Mouse (Mus musculus) forebrain, embryonic 11.5 days (tissue): ENCODE results near the gene Wrap53. TPM values are rescaled to one million over a fixed set of nuclear protein-coding genes. Genes with fewer than 3 reads are reported as not detected.
"Not testable (repeated sequence)": the region's sequence is repeated elsewhere in the genome, so short reads cannot be mapped to it uniquely, and the experiment has no call there.

Experiments used
- ATAC-seq: fragments of 200-750 bp; cut with Nextera tagmentation; replicated peaks from 2 replicates; pipeline ENCODE4 v1.8.0; 2017; ENCODE audit warnings: moderate TSS enrichment; ENCODE audit not compliant: low FRiP score
- DNase-seq: peaks from one replicate; pipeline ENCODE4 v3.0.0-alpha.2; 2017; ENCODE audit warnings: low spot score
- H3K27ac ChIP-seq: fragments of 300-500 bp; sonication (generic); 2 replicates; pipeline ENCODE4 v1.5.1; 2014; ENCODE audit warnings: low read depth, low read length
- H3K27me3 ChIP-seq: fragments of 300-500 bp; sonication (generic); 2 replicates; pipeline ENCODE4 v1.6.1; 2014; ENCODE audit warnings: mild to moderate bottlenecking, low read length, mixed read lengths; ENCODE audit not compliant: control insufficient read depth, insufficient read depth
- H3K36me3 ChIP-seq: fragments of 300-500 bp; sonication (generic); 2 replicates; pipeline ENCODE4 v1.6.1; 2014; ENCODE audit warnings: mild to moderate bottlenecking, low read length, moderate library complexity, mixed read lengths; ENCODE audit not compliant: control insufficient read depth, insufficient read depth
- H3K4me1 ChIP-seq: fragments of 300-500 bp; sonication (generic); replicated peaks from 2 replicates; pipeline ENCODE4 v1.6.1; 2014; ENCODE audit warnings: low read length, mixed read lengths; ENCODE audit not compliant: control insufficient read depth, insufficient read depth
- H3K4me2 ChIP-seq: fragments of 300-500 bp; sonication (generic); 2 replicates; pipeline ENCODE4 v1.6.1; 2014; ENCODE audit warnings: low read depth, mild to moderate bottlenecking, low read length, moderate library complexity, mixed read lengths; ENCODE audit not compliant: severe bottlenecking
- H3K4me3 ChIP-seq: fragments of 300-500 bp; sonication (generic); 2 replicates; pipeline ENCODE4 v1.5.1; 2014; ENCODE audit warnings: low read depth, low read length
- H3K9ac ChIP-seq: fragments of 300-500 bp; sonication (generic); 2 replicates; pipeline ENCODE4 v1.6.1; 2014; ENCODE audit warnings: low read length
- H3K9me3 ChIP-seq: fragments of 300-500 bp; sonication (generic); 2 replicates; pipeline ENCODE4 v1.6.1; 2016; ENCODE audit warnings: low read length, mixed read lengths; ENCODE audit not compliant: control insufficient read depth
- whole genome bisulfite sequencing: fragments of 180-500 bp; shearing (Covaris S2); extraction: QIAGEN DNeasy Blood & Tissue Kit; methylation state at CpG from one replicate; pipeline ENCODE4 v1.1.7; 2014; 5-methylcytosine and 5-hydroxymethylcytosine counted together
- polyA plus RNA-seq: library from polyadenylated mRNA; unstranded; fragments of >200 nt; fragmentation: Nextera tagmentation; extraction: Ambion mirVana; gene quantifications from 2 replicates; pipeline ENCODE4 v1.2.1, GENCODE M21; 2014

Wrap53 gene
- polyA plus RNA-seq, 1 experiment from 2014 or later: 39.3 TPM

- H3K27ac ChIP-seq: no peak within 1 kb of the TSS
- H3K4me3 ChIP-seq: no peak within 1 kb of the TSS
- ATAC-seq (no peak), DNase-seq (no peak)
- 63% methylated on average over 5 of the region's 5 CpGs for WGBS
- H3K9me3 ChIP-seq: no peaks in the 10 kb centered on the region
- H3K27me3 ChIP-seq: no peaks in the 10 kb centered on the region
- H3K9ac ChIP-seq: no peak within 1 kb of the TSS
- H3K4me1 ChIP-seq: peaks cover 5% of the 10 kb centered on the region
- H3K4me2 ChIP-seq: no peak within 1 kb of the TSS
- H3K36me3 ChIP-seq: no peaks in the 10 kb centered on the region
Measured at GRCm38 (mm10) chr11:69617805-69618204, 37.8 kb upstream of the Wrap53 start, which contains the start of gene Shbg. Shbg (minus strand) TSS chr11:69617905.

- Histone ChIP-seq H3K4me2 (no peak overlapping the region), H3K4me1 (peaks cover 3% of the 10 kb centered on the region), H3K36me3 (no peaks in the 10 kb centered on the region), H3K9ac (no peak overlapping the region), H3K9me3 (no peaks in the 10 kb centered on the region), H3K27ac (no peak overlapping the region), H3K4me3 (no peak overlapping the region), H3K27me3 (no peaks in the 10 kb centered on the region)
- 47% methylated on average over 10 of the region's 10 CpGs for WGBS
- no peak for DNase-seq
- no peak for ATAC-seq
Measured at GRCm38 (mm10) chr11:69616781-69617180, 36.7 kb upstream of the Wrap53 start.

- H3K4me3 ChIP-seq, H3K27ac ChIP-seq, ATAC-seq, H3K36me3 ChIP-seq, H3K4me1 ChIP-seq, H3K27me3 ChIP-seq, H3K9me3 ChIP-seq, H3K9ac ChIP-seq, H3K4me2 ChIP-seq, DNase-seq: not testable (repeated sequence)
- WGBS: 52% methylated on average over 11 of the region's 11 CpGs
Measured at GRCm38 (mm10) chr11:69614257-69614588, 34.2 kb upstream of the Wrap53 start.

- no peaks in the 10 kb centered on the region for H3K9me3 ChIP-seq
- no peaks in the 10 kb centered on the region for H3K36me3 ChIP-seq
- H3K9ac ChIP-seq: peak overlapping the region; percentile 30; the same call in 1 of the 2 replicates
- 5% methylated on average over 18 of the region's 19 CpGs for WGBS
- DNase-seq: peak; percentile 90
- ATAC-seq: no peak
- no peaks in the 10 kb centered on the region for H3K27me3 ChIP-seq
- H3K4me2 ChIP-seq: peak overlapping the region; percentile 28; the same call in 1 of the 2 replicates
- no peaks in the 10 kb centered on the region for H3K4me1 ChIP-seq
- no peak overlapping the region for H3K4me3 ChIP-seq
- H3K27ac ChIP-seq: no peak overlapping the region
Measured at GRCm38 (mm10) chr11:69613553-69614256, 33.6 kb upstream of the Wrap53 start.

- Histone ChIP-seq H3K36me3 (no peaks in the 10 kb centered on the region), H3K4me3 (no peak overlapping the region), H3K4me1 (peaks cover 4% of the 10 kb centered on the region; the same call in 1 of the 2 replicates), H3K9ac (no peak overlapping the region), H3K27me3 (no peaks in the 10 kb centered on the region), H3K4me2 (no peak overlapping the region), H3K9me3 (no peaks in the 10 kb centered on the region), H3K27ac (no peak overlapping the region)
- 65% methylated on average over 4 of the region's 4 CpGs for WGBS
- DNase-seq (no peak), ATAC-seq (no peak)
Measured at GRCm38 (mm10) chr11:69610899-69611298, 30.8 kb upstream of the Wrap53 start.

GRCm38 (mm10) chr11:69609416-69609815, 29.4 kb upstream of the Wrap53 start:
- DNase-seq: no peak

GRCm38 (mm10) chr11:69608525-69608924, 28.5 kb upstream of the Wrap53 start:
- no peak overlapping the region for H3K4me3 ChIP-seq
- no peak overlapping the region for H3K4me2 ChIP-seq
- no peaks in the 10 kb centered on the region for H3K36me3 ChIP-seq
- peaks cover 7% of the 10 kb centered on the region; the same call in 1 of the 2 replicates for H3K4me1 ChIP-seq
- ATAC-seq (no peak), DNase-seq (no peak)
- H3K27me3 ChIP-seq: peaks cover 8% of the 10 kb centered on the region
- H3K9ac ChIP-seq: no peak overlapping the region
- no peak overlapping the region for H3K27ac ChIP-seq
- whole genome bisulfite sequencing: 82% methylated on average over 3 of the region's 3 CpGs
- H3K9me3 ChIP-seq: no peaks in the 10 kb centered on the region

More at GRCm38 (mm10) chr11:69609416-69609815, 29.4 kb upstream of the Wrap53 start:
- 64% methylated on average over 7 of the region's 7 CpGs for WGBS
- no peak for ATAC-seq
- Histone ChIP-seq H3K9me3 (no peaks in the 10 kb centered on the region), H3K4me2 (no peak overlapping the region), H3K36me3 (no peaks in the 10 kb centered on the region), H3K4me3 (no peak overlapping the region), H3K9ac (no peak overlapping the region), H3K4me1 (peaks cover 7% of the 10 kb centered on the region; the same call in 1 of the 2 replicates), H3K27me3 (peaks cover 5% of the 10 kb centered on the region), H3K27ac (no peak overlapping the region)

GRCm38 (mm10) chr11:69606832-69607231, 26.8 kb upstream of the Wrap53 start:
- Histone ChIP-seq H3K36me3 (no peaks in the 10 kb centered on the region), H3K27ac (no peak overlapping the region), H3K27me3 (peaks cover 8% of the 10 kb centered on the region), H3K4me2 (no peak overlapping the region), H3K9me3 (no peaks in the 10 kb centered on the region), H3K4me3 (no peak overlapping the region), H3K9ac (no peak overlapping the region), H3K4me1 (peaks cover 7% of the 10 kb centered on the region; the same call in 1 of the 2 replicates)
- ATAC-seq: no peak
- no peak for DNase-seq
- WGBS: 86% methylated on average over 2 of the region's 2 CpGs

GRCm38 (mm10) chr11:69606491-69606795, 26.4 kb upstream of the Wrap53 start:
- Histone ChIP-seq H3K4me3 (peak overlapping the region; percentile 56; the same call in 1 of the 2 replicates), H3K27me3 (peaks cover 8% of the 10 kb centered on the region), H3K9me3 (no peaks in the 10 kb centered on the region), H3K9ac (peak overlapping the region; percentile 52), H3K27ac (no peak overlapping the region), H3K4me1 (peaks cover 7% of the 10 kb centered on the region; the same call in 1 of the 2 replicates), H3K36me3 (no peaks in the 10 kb centered on the region), H3K4me2 (peak overlapping the region; percentile 100)
- ATAC-seq (no peak), DNase-seq (no peak)
- WGBS: 57% methylated on average over 2 of the region's 2 CpGs
